Mouse (Mus musculus): ENCODE measurements at regions not wholly inside any gene's neighbourhood (a gene's known extent, or its start where the extent isn't known, plus 50 kb on each side); places are given as distances from the start of the nearest gene placed in this dataset.

GRCm38 (mm10) chr12:26126260-26126659, 288.8 kb downstream of the Rnf144a start:
- intact Hi-C loops (cut with DNase I), result no loop called here
- no peak for TF ChIP-seq CTCF (IDR thresholded peaks at IDR 0.05)
- DNase-seq, result no peak
- no peak overlapping the region for H3K27ac ChIP-seq
- H3K4me3 ChIP-seq, result no peak overlapping the region

- intact Hi-C loops (cut with DNase I), result no loop called here
- Histone ChIP-seq H3K4me3 (no peak overlapping the region), H3K27ac (no peak overlapping the region)
- no peak for DNase-seq
- no peak for TF ChIP-seq CTCF (IDR thresholded peaks at IDR 0.05)
Measured at GRCm38 (mm10) chr12:26124211-26124610, 290.8 kb downstream of the Rnf144a start.

DNA sequence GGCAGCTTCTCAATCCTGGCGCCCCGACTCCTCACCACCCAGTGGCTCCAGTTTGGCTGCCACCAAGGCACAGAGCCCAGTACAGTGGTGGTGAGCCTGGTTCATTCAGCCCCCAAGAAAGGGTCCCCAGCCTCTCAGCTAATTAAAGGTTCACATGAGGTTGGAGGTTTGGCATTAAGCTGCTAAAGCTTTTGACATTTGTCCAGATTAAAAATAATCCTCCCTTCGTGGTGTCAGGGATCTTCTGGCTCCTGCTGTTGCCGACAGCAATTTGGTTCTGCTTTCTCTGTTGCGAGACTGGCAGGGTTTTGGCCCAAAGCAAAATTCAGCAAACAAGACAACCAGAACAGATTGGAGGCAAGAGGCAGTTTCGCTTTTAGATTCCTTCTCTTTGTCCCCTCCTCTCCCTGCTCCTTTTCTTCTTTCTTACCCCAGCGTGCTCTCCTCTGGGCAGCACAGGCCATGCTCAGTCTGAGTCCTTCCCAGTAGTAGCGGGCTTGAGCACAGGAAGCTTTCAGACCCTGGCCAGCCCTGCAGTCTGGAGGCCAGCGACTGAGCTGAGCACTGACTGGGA, 299.6 kb downstream of the Rnf144a start:
- intact Hi-C loops (cut with DNase I), result no loop called here
- peak overlapping the region; percentile 38; the same call in 1 of the 2 replicates for H3K27ac ChIP-seq
- peak overlapping the region; percentile 19; the same call in 1 of the 2 replicates for H3K4me3 ChIP-seq
- DNase-seq, result peak; percentile 26
- no peak for TF ChIP-seq CTCF (IDR thresholded peaks at IDR 0.05)

DNA sequence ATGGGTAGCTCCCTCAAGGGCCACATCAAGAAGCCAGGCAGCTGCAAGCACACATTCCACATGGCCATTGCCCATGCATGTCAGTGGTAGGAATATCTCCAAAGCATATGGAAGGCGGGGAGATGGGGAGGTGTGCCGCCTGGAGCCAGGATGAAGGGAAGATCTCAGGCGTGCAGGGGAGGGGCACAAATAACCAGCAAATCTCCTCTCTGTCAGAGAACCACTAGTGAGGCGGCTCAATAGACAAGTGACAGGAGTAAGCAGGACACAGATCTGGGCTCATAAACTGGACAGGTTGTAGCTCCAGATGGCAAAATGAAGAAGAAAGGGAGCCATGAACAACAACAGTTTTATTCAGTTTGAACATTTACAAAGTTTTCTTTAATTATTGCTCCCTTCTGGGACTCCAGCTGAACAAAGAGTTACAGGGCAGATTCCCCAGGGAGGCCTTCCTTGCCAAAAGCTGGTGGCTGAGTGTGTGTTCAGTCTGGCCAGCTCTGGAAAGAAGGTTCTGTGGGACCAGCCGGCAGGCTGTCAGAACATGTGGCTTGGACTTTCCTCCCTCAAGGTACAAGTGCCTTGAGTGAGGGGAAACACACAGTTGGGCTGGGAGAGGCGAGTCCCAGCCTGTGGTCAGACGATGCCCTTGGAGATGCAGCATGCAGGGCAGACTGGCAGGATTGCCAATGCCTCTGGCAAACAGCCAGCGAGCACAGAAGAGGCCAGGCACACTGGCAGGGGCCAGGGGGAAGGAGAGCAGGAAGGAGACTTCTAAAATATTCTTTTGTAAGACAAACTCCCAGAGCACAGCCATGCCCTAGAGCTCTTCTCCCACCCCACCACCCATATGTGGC, 302.7 kb downstream of the Rnf144a start:
- H3K4me3 ChIP-seq, result no peak overlapping the region
- peak; percentile 59 for DNase-seq
- no peak for TF ChIP-seq CTCF (IDR thresholded peaks at IDR 0.05)
- H3K27ac ChIP-seq, result no peak overlapping the region
- intact Hi-C loops (cut with DNase I), result no loop called here

GRCm38 (mm10) chr12:26109866-26110265, 305.2 kb downstream of the Rnf144a start:
- no peak overlapping the region for H3K27ac ChIP-seq
- no peak for DNase-seq
- no peak for TF ChIP-seq CTCF (IDR thresholded peaks at IDR 0.05)
- intact Hi-C loops (cut with DNase I), result no loop called here
- no peak overlapping the region for H3K4me3 ChIP-seq

DNA sequence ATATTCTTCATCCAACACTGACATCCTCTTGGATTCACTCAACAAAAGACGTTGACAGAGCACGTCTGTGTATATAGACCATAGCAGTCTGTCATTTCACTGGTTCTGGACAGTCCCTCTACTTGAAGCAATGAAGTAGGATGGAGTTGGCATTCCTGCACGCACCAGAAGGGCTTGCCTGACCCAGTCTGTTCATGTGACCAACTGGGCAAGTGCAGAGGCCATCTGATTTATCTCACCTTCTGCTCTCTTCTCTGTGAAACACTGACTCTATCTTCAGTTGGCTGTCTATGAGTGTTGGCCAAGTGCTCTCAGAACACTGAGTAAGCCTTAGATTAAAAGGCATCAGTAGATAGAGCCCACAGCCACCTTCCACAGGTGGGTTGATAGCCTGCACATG, 310.7 kb downstream of the Rnf144a start:
- intact Hi-C loops (cut with DNase I), result no loop called here
- Histone ChIP-seq H3K27ac (no peak overlapping the region), H3K4me3 (no peak overlapping the region)
- no peak for TF ChIP-seq CTCF (IDR thresholded peaks at IDR 0.05)
- no peak for DNase-seq

GRCm38 (mm10) chr12:26102384-26102783, 312.7 kb downstream of the Rnf144a start:
- DNase-seq, result no peak
- no peak overlapping the region for H3K27ac ChIP-seq
- H3K4me3 ChIP-seq, result no peak overlapping the region
- intact Hi-C loops (cut with DNase I), result no loop called here
- no peak for TF ChIP-seq CTCF (IDR thresholded peaks at IDR 0.05)

DNA sequence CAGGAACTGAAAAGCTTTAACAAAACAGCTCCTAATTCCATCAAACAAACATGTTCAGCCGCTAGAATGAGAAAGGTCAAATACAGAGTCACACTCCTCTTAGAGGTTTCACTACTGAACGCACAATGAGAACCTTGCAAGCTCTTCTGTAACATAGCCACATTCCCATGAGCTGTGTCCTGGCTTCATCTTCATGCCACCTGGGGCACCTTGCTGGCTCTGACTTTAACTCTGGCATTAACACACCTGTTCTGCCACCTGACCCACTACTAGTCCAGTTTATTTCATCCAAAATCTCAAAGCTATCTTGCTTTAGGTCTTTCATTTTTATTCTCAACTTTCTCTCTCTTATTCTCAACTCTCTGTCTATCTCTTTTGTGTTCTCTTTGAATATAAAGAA, 314.9 kb downstream of the Rnf144a start:
- no peak for TF ChIP-seq CTCF (IDR thresholded peaks at IDR 0.05)
- Histone ChIP-seq H3K27ac (no peak overlapping the region), H3K4me3 (no peak overlapping the region)
- DNase-seq, result no peak
- intact Hi-C loops (cut with DNase I), result no loop called here

DNA sequence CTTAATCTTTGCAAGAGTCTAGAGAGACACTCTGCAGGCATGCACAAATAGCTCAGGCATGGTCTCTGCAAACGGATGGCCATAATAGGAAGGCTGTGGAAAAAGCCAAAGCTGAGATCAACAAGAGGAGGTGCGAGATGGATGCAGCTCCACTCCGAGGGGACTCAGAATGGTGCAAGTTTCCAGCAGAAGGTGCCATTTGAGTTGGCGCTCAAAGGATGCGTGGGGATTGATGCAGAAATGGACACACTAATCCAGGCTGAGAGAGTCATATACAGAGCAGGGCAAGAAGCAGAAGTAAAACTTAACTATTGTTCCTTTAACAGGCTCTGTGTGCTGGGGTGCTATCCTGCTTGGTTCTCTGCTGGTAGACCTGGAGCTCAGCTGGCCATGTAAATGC, 315.9 kb downstream of the Rnf144a start:
- H3K27ac ChIP-seq, result no peak overlapping the region
- H3K4me3 ChIP-seq, result no peak overlapping the region
- TF ChIP-seq CTCF (IDR thresholded peaks at IDR 0.05), result no peak
- intact Hi-C loops (cut with DNase I), result no loop called here
- DNase-seq, result no peak

- no peak overlapping the region for H3K27ac ChIP-seq
- no peak for DNase-seq
- no peak overlapping the region for H3K4me3 ChIP-seq
- TF ChIP-seq CTCF (IDR thresholded peaks at IDR 0.05), result no peak
- intact Hi-C loops (cut with DNase I), result no loop called here
Measured at GRCm38 (mm10) chr12:26092311-26092710, 322.7 kb downstream of the Rnf144a start.

DNA sequence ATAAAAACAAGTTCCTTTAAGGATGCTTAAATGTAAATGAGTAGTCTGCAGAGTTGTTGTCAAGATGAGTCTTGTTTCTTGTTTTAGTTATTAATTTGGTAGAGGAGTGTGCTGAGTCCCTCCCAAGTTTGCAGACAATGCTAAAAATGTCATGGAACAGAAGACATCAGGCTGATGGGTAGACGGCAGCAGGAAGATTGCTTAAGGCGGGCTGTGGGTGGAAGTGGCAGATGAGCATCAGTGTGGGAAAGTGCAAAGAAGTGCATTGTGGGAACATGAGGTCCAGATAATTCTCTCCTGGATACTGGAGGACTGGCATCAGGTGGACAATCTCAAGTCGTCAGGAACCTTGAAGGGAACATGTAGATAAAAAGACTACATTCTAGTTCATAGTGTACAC, 323.2 kb downstream of the Rnf144a start:
- intact Hi-C loops (cut with DNase I), result no loop called here
- Histone ChIP-seq H3K27ac (no peak overlapping the region), H3K4me3 (no peak overlapping the region)
- no peak for DNase-seq
- no peak for TF ChIP-seq CTCF (IDR thresholded peaks at IDR 0.05)

DNA sequence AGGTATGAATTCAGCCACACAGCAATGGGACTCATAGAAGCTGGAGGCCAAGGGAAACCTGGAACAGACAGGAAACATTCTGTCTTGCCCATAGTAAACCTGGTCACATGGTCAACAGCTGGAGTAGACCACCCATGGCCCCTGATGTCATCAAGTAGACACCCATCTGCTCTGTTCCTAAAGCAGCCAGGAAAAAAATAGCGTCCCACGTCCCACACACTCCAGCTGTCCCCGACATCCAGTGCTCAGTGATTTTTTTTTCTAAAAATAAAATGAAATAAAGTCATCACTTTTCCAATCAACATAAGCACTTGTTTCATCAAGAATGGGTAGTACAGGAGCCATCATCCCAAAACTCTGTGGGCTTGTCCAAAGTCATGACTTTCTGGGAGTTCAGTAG, 326.7 kb downstream of the Rnf144a start:
- no peak overlapping the region for H3K27ac ChIP-seq
- intact Hi-C loops (cut with DNase I), result no loop called here
- H3K4me3 ChIP-seq, result no peak overlapping the region
- no peak for TF ChIP-seq CTCF (IDR thresholded peaks at IDR 0.05)
- no peak for DNase-seq

DNA sequence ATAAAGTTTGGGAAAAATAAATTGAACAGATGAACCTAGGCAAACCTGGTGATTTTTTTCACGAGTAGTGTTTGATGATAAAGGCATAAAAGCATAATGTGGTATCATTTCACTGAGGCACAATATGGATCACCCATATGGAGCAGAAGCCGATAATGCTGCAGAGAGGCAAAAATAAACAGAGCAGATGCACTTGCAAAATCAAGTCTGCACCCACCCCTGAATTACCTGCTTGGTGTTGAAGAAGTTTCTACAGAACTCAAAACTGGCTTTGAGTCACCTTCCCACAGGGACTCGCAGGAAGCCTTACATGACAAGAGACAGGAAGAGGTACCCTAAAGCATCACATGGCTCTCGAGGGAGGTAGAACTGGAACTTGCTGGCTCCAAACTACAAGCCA, 328.1 kb downstream of the Rnf144a start:
- TF ChIP-seq CTCF (IDR thresholded peaks at IDR 0.05), result no peak
- no peak for DNase-seq
- intact Hi-C loops (cut with DNase I), result no loop called here
- no peak overlapping the region for H3K27ac ChIP-seq
- H3K4me3 ChIP-seq, result no peak overlapping the region

GRCm38 (mm10) chr12:26086414-26086813, 328.6 kb downstream of the Rnf144a start:
- intact Hi-C loops (cut with DNase I), result no loop called here
- no peak overlapping the region for H3K27ac ChIP-seq
- TF ChIP-seq CTCF (IDR thresholded peaks at IDR 0.05), result no peak
- no peak for DNase-seq
- no peak overlapping the region for H3K4me3 ChIP-seq

Measured in gastrocnemius, adult 2 months (tissue).